Mouse (Mus musculus): ENCODE measurements around the gene Fkbp8.

- TF ChIP-seq CTCF (IDR thresholded peaks at IDR 0.05; ENCODE audit: low read depth, low read length), result no peak
- no peak for TF ChIP-seq POLR2A (IDR thresholded peaks at IDR 0.05; ENCODE audit: insufficient read depth, low read length)
Observed at GRCm38 (mm10) chr8:70529741-70530161, 2.2 kb downstream of the Fkbp8 start.

All from ES-Bruce4 (cell line).